Mouse (Mus musculus): Measurements from ENCODE around the gene Wdfy2. TPM values are rescaled to one million over a fixed set of nuclear protein-coding genes. Genes with fewer than 3 reads are reported as not detected.

Wdfy2 gene
- total and polyA plus RNA-seq, 2 experiments from 2014 or later = 4.3 to 19.6 TPM

DNA sequence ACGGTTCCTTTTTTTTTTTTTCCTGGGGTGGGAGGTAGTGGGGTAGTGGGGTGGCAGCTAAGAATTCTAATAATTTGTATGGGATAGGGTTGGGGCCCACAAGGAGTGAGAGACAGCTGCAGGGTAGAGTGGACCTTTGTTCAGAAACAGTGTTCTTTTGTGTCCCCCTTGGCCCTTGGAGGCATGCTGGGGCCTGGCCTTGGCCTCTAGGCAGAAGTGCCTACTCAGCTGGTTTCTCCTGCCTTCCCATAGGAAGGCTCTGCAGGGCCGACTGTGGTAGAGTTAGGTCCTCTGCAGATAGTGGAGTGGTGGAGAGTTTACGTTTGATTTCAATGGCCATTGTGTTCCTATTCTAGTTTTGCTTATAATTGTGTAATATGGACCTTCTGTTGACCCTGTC lies 30.8 kb downstream of the Wdfy2 start:
- 46% methylated on average over 3 of the region's 3 CpGs for WGBS
- ATAC-seq (ENCODE audit: low FRiP score) = no peak

DNA sequence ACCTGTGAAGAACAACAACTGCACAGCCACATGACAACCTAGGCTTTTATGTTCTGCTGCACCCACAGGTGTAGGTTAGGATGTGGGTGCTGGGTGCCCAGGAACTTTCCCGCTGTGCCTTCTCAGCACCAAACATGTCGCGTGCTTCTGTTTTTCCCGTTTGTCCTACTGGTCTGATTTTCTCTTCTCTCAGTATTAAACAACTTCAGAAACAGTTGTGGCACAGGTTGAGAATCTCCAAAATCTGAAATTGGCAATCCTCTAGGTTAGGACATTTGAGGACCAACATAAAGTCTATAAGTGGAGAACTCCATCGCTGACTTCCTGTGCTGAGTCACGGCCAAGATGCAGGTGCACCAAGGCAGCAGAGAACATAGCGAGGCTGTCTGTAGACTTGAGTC lies 32.8 kb downstream of the Wdfy2 start:
- WGBS = over 99% methylated on average over 7 of the region's 7 CpGs
- no peak for TF ChIP-seq CTCF (IDR thresholded peaks at IDR 0.05)
- Histone ChIP-seq H3K27me3 (ENCODE audit: insufficient read depth, low read length) (no peaks in the 10 kb centered on the region), H3K4me2 (ENCODE audit: low read depth, low read length, poor library complexity, severe bottlenecking) (no peak overlapping the region), H3K36me3 (ENCODE audit: insufficient read depth, low read length) (no peaks in the 10 kb centered on the region), H3K9me3 (ENCODE audit: low read length) (no peaks in the 10 kb centered on the region), H3K4me3 (ENCODE audit: low read depth, low read length) (no peak overlapping the region), H3K9ac (replicated peaks; ENCODE audit: low read length, poor library complexity, severe bottlenecking) (no peak overlapping the region), H3K4me1 (ENCODE audit: insufficient read depth, low read length) (no peaks in the 10 kb centered on the region), H3K27ac (ENCODE audit: low read depth, low read length) (no peak overlapping the region)
- ATAC-seq (ENCODE audit: low FRiP score) = no peak
- DNase-seq (ENCODE audit: low spot score) = no peak

More for the DNA sequence above, 30.8 kb downstream of the Wdfy2 start:
- Histone ChIP-seq H3K36me3 (ENCODE audit: insufficient read depth, low read length) (no peaks in the 10 kb centered on the region), H3K27ac (ENCODE audit: low read depth, low read length) (no peak overlapping the region), H3K27me3 (ENCODE audit: insufficient read depth, low read length) (no peaks in the 10 kb centered on the region), H3K4me2 (ENCODE audit: low read depth, low read length, poor library complexity, severe bottlenecking) (no peak overlapping the region), H3K9ac (replicated peaks; ENCODE audit: low read length, poor library complexity, severe bottlenecking) (no peak overlapping the region), H3K9me3 (ENCODE audit: low read length) (no peaks in the 10 kb centered on the region), H3K4me1 (ENCODE audit: insufficient read depth, low read length) (no peaks in the 10 kb centered on the region), H3K4me3 (ENCODE audit: low read depth, low read length) (no peak overlapping the region)
- DNase-seq (ENCODE audit: low spot score) = no peak
- TF ChIP-seq CTCF (IDR thresholded peaks at IDR 0.05) = no peak

DNA sequence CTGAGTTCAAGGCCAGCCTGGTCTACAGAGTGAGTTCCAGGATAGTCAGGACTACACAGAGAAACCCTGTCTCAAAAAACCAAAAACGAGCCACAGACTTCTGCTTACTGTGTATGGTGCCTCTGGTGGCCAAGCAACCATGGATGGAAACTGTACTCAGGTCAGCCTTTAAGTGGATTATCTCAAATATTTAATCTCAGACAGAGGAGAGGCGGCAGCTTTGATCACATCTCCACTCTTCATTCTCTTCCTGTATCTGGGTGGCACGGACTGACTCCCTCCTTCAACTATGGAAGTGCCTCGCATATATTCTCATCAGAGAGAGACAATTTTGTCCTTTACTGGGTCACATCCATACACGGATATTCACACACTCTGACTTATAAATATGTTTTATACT lies 34.0 kb downstream of the Wdfy2 start:
- TF ChIP-seq CTCF (IDR thresholded peaks at IDR 0.05) = no peak
- Histone ChIP-seq H3K4me3 (ENCODE audit: low read depth, low read length) (no peak overlapping the region), H3K4me2 (ENCODE audit: low read depth, low read length, poor library complexity, severe bottlenecking) (no peak overlapping the region), H3K36me3 (ENCODE audit: insufficient read depth, low read length) (no peaks in the 10 kb centered on the region), H3K27ac (ENCODE audit: low read depth, low read length) (no peak overlapping the region), H3K27me3 (ENCODE audit: insufficient read depth, low read length) (no peaks in the 10 kb centered on the region), H3K4me1 (ENCODE audit: insufficient read depth, low read length) (no peaks in the 10 kb centered on the region), H3K9me3 (ENCODE audit: low read length) (no peaks in the 10 kb centered on the region), H3K9ac (replicated peaks; ENCODE audit: low read length, poor library complexity, severe bottlenecking) (no peak overlapping the region)
- ATAC-seq (ENCODE audit: low FRiP score) = no peak
- DNase-seq (ENCODE audit: low spot score) = no peak
- 93% methylated on average over 5 of the region's 5 CpGs for WGBS

DNA sequence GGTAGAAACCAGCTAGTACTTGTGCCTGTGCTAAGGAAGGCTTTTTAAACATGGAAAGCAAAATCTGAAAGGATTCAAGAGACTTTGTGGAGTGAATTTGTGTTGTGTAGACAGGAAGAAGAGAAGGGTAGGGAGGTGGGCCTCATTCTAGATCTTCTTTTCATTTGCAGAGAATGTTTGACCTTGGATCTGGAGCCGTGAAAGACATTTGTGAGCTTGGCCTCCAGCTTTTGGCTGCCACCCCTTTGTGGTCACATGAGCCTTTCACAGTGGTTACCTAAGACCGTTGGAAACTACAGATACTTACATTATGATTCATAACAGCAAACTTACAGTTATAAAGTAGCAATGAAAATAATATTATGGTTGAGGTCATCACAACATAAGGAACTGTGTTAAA lies 34.5 kb downstream of the Wdfy2 start:
- no peaks in the 10 kb centered on the region for H3K9me3 ChIP-seq (ENCODE audit: low read length)
- no peak overlapping the region for H3K9ac ChIP-seq (replicated peaks; ENCODE audit: low read length, poor library complexity, severe bottlenecking)
- WGBS = 90% methylated on average over 2 of the region's 2 CpGs
- H3K27ac ChIP-seq (ENCODE audit: low read depth, low read length) = no peak overlapping the region
- no peak for TF ChIP-seq CTCF (IDR thresholded peaks at IDR 0.05)
- H3K4me1 ChIP-seq (ENCODE audit: insufficient read depth, low read length) = no peaks in the 10 kb centered on the region
- H3K4me3 ChIP-seq (ENCODE audit: low read depth, low read length) = no peak overlapping the region
- no peak overlapping the region for H3K4me2 ChIP-seq (ENCODE audit: low read depth, low read length, poor library complexity, severe bottlenecking)
- no peaks in the 10 kb centered on the region for H3K27me3 ChIP-seq (ENCODE audit: insufficient read depth, low read length)
- no peaks in the 10 kb centered on the region for H3K36me3 ChIP-seq (ENCODE audit: insufficient read depth, low read length)
- ATAC-seq (ENCODE audit: low FRiP score) (no peak), DNase-seq (ENCODE audit: low spot score) (no peak)

DNA sequence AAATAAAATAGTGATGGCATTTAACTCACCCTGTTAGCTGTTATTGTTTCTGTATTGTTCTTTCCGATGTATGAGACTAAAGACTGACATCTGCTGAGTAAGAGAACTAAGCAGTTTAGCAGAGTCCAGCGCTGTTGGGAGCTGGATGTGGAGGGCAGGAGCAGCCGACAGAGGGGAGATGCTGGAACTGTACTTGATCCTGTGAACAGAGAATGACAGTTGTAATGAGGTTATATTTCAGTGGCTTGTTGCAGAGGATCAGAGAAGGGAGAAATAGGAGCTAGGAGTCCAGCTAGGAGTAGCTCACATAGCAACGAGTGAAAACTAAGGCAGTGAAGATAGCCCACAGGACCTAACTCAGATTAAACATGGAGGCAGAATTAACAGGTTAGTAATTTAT lies 36.3 kb downstream of the Wdfy2 start:
- Histone ChIP-seq H3K9me3 (ENCODE audit: low read length) (no peaks in the 10 kb centered on the region), H3K4me1 (ENCODE audit: insufficient read depth, low read length) (0 out of 2 replicates have a peak, but pooled peaks cover 4% of the 10 kb centered on the region), H3K9ac (replicated peaks; ENCODE audit: low read length, poor library complexity, severe bottlenecking) (no peak overlapping the region), H3K4me3 (ENCODE audit: low read depth, low read length) (no peak overlapping the region), H3K36me3 (ENCODE audit: insufficient read depth, low read length) (no peaks in the 10 kb centered on the region), H3K27me3 (ENCODE audit: insufficient read depth, low read length) (no peaks in the 10 kb centered on the region), H3K27ac (ENCODE audit: low read depth, low read length) (no peak overlapping the region), H3K4me2 (ENCODE audit: low read depth, low read length, poor library complexity, severe bottlenecking) (no peak overlapping the region)
- WGBS = 14% methylated on average over 4 of the region's 4 CpGs
- ATAC-seq (ENCODE audit: low FRiP score) (no peak), DNase-seq (ENCODE audit: low spot score) (no peak)
- no peak for TF ChIP-seq CTCF (IDR thresholded peaks at IDR 0.05)

DNA sequence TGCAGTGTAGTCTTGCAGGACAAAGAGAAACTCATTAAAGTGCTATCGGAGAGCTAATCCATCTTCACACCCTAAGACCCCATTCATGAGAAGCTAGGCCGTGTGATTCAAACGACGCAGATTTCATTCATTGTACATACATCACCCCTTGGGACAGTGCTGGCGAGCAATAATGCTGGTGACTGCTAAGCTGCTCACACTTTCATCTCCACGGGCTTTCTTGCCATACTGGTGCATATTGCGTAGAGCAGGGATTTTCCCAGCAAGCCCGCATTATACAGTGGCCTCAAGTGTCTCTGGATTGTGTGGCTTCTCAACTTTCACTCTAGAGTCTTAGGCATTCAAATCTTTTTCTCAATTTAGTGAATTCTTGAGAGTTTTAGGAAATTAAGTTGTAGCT lies 36.9 kb downstream of the Wdfy2 start:
- no peaks in the 10 kb centered on the region for H3K27me3 ChIP-seq (ENCODE audit: insufficient read depth, low read length)
- no peaks in the 10 kb centered on the region for H3K9me3 ChIP-seq (ENCODE audit: low read length)
- no peaks in the 10 kb centered on the region for H3K36me3 ChIP-seq (ENCODE audit: insufficient read depth, low read length)
- no peak overlapping the region for H3K9ac ChIP-seq (replicated peaks; ENCODE audit: low read length, poor library complexity, severe bottlenecking)
- no peak for TF ChIP-seq CTCF (IDR thresholded peaks at IDR 0.05)
- no peak overlapping the region for H3K4me2 ChIP-seq (ENCODE audit: low read depth, low read length, poor library complexity, severe bottlenecking)
- ATAC-seq (ENCODE audit: low FRiP score) (no peak), DNase-seq (ENCODE audit: low spot score) (peak; percentile 29)
- WGBS = 14% methylated on average over 8 of the region's 8 CpGs
- no peak overlapping the region for H3K27ac ChIP-seq (ENCODE audit: low read depth, low read length)
- H3K4me3 ChIP-seq (ENCODE audit: low read depth, low read length) = no peak overlapping the region
- peaks cover 5% of the 10 kb centered on the region; the same call in 1 of the 2 replicates for H3K4me1 ChIP-seq (ENCODE audit: insufficient read depth, low read length)
